Mouse (Mus musculus): Measurements from ENCODE around the gene Edaradd. TPM values are rescaled to one million over a fixed set of nuclear protein-coding genes. Genes with fewer than 3 reads are reported as not detected.

The Edaradd gene
- polyA plus RNA-seq, 1 experiment from 2014 or later = 0.66 TPM

Other genes starting within 250 kb of the Edaradd start
- gene Actn2, start 179.7 kb downstream of the Edaradd start, polyA plus RNA-seq (2016; fragmentation: Nextera tagmentation; extraction: Ambion mirVana) = 1,360 and 1,370 TPM in 2 replicates
- 13.1 and 16.8 TPM in 2 replicates for gene Heatr1, start 125.4 kb downstream of the Edaradd start, polyA plus RNA-seq (2016; fragmentation: Nextera tagmentation; extraction: Ambion mirVana)
- gene Lgals8, start 55.5 kb downstream of the Edaradd start, polyA plus RNA-seq (2016; fragmentation: Nextera tagmentation; extraction: Ambion mirVana) = 12.8 and 12.9 TPM in 2 replicates
- 7.8 and 7.9 TPM in 2 replicates for gene Ero1lb, start 45.4 kb upstream of the Edaradd start, polyA plus RNA-seq (2016; fragmentation: Nextera tagmentation; extraction: Ambion mirVana)